Mouse (Mus musculus): ENCODE measurements at regions not wholly inside any gene's neighbourhood (a gene's known extent, or its start where the extent isn't known, plus 50 kb on each side); places are given as distances from the start of the nearest gene placed in this dataset.

DNA sequence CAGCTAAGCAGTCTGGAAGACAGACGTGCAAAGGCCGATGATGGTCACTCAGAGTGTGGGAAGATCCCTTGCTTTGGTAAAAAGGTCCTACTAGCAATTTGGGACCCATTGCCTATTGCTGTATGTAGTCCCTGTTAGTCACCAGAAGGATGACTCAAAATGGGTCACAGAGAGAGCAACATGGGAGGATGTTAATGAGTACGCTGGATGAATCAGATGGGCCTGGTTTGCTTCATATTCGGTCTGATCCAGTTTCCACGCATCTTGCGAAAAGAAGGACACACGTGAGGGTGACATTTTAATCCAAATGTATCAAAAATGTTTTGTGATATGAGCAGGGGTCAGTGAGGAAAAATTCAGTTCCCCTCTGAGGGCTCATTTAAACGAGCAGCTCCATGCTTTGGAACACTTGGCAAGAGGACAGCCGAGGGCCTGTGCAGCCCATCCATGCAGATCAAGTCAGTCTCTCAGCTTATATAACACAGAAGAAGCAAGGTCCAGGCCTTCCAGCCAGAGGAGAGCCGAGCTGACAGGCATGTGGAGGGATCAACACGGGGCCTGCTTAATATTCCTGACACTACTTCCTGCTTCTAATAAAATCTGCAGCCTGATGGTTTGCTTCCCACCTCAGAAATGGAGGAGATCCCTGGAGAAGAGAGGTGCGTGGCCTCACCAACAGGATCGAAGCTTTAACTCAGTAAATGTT, 579.2 kb upstream of the Gm26657 start:
- no peak for DNase-seq (ENCODE audit: low spot score)

DNA sequence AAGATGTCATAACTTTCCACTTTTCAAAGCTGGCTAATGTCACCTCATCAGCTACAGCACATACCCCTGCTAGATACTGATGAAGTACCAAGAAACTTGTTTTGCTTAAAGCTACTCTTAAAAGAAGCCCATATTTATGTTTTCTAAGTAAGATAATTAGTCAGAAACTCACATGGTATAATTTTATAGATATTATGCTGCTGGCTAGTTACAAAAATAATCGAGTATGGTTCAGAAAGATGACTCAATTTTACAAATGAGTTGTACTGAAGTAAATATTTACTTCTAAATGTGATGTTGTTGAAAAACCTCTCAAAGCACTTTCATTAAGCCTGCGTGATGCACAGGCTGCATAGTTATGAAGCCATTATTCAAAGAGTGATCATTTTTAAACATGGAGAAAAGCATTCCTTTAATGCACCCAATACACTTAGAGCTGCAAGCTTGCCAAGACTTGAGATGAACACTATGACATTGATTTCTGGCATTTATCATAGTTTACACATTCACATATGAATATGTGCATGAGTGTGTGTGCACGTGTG, 582.3 kb upstream of the Gm26657 start:
- no peak for DNase-seq (ENCODE audit: low spot score)

- DNase-seq (ENCODE audit: low spot score): no peak
These were observed 589.2 kb upstream of the Gm26657 start for GRCm38 (mm10) chr4:56150716-56151115.

DNA sequence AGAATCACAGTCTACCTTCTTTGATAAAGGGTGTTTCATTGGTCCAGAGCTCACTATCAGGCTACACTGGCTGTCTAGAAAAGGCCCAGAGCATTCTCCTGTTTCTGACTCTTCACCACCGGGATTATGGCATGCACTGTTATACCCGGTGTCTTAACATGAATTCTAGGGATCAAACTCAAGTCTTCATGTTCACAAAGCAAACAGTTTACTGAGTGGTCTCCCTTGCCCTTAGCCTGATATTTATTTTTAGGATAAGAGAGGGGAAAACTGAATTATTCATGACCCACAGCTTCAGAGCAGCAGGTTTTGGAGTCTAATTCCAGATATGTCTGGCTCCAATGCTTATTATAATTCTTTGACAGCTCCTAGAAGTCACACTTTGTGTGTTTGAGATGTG, 596.0 kb upstream of the Gm26657 start:
- no peak for DNase-seq (ENCODE audit: low spot score)

DNA sequence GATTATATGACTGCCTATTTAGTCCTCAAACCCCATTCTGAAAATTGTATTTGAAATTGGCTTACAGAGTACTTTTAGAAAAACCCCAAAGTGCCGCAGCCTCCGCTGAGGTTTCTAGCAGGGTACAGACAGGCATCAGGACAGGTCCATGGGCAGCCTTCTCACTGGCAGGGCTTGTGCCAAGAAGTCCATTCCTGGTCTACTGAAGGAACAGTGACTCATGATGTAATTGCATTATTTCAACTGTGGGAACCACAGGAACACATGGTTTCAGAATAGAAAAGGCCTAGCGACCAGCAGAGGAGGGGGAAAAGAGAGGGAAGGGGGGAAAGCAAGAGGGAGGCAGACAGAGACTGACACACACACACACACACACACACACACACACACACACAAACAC, 603.0 kb upstream of the Gm26657 start:
- DNase-seq (ENCODE audit: low spot score): no peak

GRCm38 (mm10) chr4:56134350-56134749, 602.1 kb upstream of the Klf4 start:
- no peak for DNase-seq (ENCODE audit: low spot score)

- DNase-seq (ENCODE audit: low spot score): no peak
These were observed 595.6 kb upstream of the Klf4 start for GRCm38 (mm10) chr4:56127730-56128482.

DNA sequence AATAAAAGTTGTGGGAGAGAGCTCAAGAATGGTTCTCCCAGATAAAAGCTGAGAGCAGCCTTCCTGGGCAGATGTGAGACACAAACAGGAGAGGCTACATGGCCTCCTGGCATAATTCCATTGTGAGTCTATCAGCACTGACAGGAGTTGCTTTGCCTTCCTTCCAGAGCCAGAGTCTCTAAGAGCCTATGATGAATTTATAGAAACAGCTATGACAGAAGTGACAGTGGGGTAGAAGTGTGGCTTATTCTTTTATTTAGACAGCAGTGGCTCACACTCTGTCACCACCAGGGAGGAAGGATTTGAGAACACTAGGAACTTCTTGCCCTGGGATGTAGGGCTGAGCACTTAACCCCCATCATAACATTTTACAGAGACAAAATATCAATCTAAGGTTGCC, 592.2 kb upstream of the Klf4 start:
- no peak for DNase-seq (ENCODE audit: low spot score)

DNA sequence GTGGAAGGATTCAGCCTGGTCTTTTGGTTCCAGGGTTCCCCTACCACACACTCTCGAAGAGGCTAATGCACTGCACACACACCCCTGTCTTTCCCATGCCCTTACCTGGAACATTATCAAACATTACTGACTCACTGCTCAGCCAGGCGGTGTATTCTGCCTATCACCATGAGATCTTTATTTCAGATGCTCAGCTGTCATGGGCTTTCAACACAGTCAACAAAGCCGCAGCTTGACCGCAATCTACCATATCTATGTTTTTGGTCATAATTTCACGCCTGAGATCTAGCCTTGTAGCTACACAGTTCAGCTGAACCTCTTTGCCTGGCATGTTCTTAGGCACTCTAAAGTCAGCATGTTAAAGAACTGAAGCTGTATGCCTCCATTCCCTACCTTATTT, 589.9 kb upstream of the Klf4 start:
- no peak for DNase-seq (ENCODE audit: low spot score)

DNA sequence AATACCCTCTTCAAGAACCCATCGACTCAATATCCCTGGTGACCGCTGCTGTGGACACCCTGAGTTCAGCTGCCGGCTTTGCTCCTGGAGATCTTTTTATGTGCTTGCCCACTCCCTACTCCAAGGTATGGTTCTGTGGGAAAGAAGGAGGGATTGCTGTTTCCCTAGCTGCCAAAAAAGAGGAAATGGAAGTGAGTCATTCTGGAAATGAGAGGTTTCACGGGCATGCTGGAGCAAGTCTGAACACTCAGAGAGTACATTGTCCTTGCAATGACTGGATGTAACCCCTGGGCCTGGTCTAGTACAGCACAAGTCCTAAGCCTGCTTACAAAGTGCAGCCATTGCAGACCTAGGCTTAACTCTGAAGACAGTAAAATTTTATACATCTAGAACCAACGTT, 589.4 kb upstream of the Klf4 start:
- no peak for DNase-seq (ENCODE audit: low spot score)

- no peak for DNase-seq (ENCODE audit: low spot score)
These were observed 588.1 kb upstream of the Klf4 start for GRCm38 (mm10) chr4:56120357-56120756.

DNA sequence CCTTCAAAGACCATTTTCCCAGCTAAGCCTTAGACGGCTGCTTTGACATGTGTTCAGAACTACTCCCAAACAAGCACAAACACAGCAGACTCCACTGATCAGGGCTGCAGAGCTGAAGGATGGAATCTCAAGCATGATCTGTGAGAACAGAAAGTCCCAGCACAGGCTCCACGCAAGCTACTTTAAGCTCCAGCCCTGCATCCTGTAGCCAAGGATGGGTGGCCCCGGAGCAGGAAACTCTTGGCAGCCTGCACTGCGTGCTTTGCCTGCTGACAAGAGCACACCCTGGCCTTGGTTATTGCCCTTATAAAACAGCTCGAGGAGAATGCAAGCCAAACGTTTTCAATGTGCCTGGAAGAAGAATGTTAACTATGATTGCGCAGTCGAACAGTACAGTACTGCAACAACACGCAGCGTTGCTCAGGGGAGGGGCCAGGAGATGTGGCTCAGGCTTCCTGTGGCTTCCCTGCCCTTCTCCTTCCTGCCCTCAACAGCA, 581.5 kb upstream of the Klf4 start:
- peak; percentile 48 for DNase-seq (ENCODE audit: low spot score)

- DNase-seq (ENCODE audit: low spot score): peak; percentile 10
These were observed 580.9 kb upstream of the Klf4 start for GRCm38 (mm10) chr4:56112931-56113700.

DNA sequence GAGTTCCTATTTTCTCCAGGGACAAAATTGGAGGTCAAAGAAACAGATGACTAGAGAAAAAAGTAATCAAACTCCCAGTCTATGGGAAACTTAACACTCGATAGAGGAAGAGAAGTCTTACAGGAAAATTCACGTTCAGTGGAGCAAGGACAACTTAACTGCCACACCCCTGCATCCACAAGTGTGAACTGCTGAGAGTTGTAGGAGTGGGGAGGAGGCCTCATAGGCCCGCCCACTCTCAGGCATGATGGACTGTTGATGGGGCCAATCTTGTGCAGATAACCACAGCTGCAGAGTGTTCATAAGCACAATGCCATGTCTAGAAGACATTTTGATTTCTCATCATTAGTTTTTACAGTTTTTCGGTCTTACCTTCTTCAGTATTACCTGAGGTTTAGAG, 574.7 kb upstream of the Klf4 start:
- no peak for DNase-seq (ENCODE audit: low spot score)

DNA sequence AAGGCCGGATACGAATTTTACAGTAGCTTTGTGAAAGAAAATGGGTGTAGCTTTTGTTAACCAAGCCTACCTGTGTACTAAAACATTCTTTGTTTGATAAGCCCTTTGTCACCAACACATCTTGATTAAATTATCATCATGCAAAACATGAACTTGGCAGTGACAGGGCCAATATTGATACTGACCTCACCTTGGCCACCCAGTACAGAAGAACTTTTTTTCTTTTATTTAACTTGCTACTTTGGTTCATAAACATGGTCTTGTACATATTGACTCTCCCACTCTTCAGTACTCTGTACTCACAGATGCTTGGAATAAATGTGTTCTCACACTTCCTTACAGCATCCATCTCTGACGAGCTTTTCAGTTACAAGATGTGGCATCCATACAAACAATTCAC, 570.0 kb upstream of the Klf4 start:
- no peak for DNase-seq (ENCODE audit: low spot score)

DNA sequence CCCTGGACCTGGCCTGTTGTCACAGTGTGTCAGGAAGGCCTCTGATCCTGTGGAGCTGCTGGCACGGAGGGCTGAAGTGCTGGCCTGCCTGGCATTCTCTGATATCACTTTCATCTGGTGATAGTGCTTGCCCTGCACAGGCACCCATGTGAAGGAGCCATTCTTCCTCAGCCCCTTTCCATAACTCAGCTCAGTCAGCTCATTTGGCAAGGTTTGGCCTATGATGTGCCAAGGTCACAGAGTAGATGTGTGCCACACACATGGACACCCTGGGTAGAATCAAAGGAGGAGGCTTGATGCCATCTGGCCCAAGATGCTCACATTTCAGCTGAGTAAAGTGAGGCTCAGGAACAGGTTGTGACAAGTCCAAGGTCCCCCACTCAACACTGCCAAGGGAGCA, 558.5 kb upstream of the Klf4 start:
- DNase-seq (ENCODE audit: low spot score): no peak

- DNase-seq (ENCODE audit: low spot score): no peak
These were observed 556.4 kb upstream of the Klf4 start for GRCm38 (mm10) chr4:56088701-56089100.

DNA sequence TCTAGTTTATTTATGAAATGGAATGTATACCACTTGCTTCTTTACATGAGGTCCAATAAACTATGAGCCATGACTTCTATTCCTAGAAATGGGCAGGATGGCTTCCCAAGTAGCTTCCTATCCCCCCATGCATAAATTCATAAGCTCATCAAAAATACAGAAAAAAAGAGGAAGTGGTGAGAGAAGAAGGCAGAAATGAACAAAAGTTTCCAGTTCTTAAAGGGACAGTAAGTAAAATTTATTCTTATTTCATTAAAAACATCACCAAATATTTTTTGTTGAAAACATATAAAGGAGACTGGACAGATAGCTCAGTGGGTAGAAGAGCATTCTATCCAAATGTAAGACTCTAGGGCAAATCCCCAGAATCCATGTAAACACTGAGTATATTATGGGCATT, 554.0 kb upstream of the Klf4 start:
- no peak for DNase-seq (ENCODE audit: low spot score)

DNA sequence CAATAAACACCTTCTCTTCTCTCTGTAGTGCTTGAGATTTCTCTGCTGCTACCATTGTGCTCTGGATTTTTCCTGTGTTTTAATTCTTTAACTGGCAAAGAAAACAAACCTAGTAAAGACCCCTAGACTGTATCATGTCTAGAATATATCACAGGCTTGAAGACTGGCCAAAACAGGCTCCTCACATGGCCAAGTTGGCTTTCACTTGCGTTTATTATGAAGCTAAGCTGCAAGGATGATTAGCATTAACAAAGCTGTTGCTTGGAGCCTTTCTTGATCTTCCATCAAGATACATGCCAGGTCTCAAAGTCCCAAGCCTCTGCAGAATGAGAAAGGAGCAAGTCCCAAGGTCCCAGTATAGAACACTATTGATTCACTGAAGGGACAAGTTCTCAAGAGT, 551.9 kb upstream of the Klf4 start:
- no peak for DNase-seq (ENCODE audit: low spot score)

DNA sequence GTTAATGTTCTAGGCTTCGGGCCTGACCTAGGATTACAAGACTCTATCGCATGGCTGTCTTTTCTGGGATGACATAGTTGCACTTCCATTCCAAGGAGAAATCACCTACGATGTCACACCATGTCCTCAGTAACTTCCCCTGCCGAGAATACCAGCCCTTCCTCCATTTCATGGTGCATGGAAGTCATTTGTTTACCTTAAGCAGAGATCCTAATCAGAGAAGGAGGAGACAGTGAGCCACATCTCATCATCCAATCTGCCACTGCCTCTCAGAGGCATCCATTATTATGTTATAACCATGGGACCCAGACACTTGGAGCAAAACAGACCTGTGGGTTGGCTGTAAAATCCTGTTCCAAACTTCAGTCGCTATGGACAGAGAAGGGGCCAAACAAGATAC, 550.1 kb upstream of the Klf4 start:
- no peak for DNase-seq (ENCODE audit: low spot score)

DNA sequence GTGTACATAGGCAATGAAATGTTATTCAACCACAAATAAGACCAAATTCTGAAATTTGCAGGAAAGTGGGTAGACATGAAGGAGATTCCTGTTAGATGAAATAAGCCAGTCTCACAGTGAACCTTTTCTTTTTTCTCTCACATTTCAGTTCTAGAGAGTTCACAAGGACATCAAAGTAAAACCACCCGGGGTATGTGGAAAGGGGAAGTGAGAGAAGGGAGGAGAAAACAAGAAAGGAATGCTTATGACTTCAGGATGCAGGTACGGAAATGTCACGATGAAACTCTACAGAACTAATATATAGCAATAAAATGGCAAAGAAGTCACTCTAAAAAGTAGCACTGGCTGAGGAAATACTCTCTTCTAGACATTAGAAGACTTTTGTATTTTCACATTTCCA, 548.7 kb upstream of the Klf4 start:
- DNase-seq (ENCODE audit: low spot score): no peak

GRCm38 (mm10) chr4:56070664-56071334, 538.5 kb upstream of the Klf4 start:
- no peak for DNase-seq (ENCODE audit: low spot score)
